Mouse (Mus musculus): Measurements from ENCODE around the gene Lat2. TPM values are rescaled to one million over a fixed set of nuclear protein-coding genes. Genes with fewer than 3 reads are reported as not detected.
A peak's percentile ranks its signal among the peaks of the same experiment; 100 is the strongest.

Lat2 gene
- polyA plus RNA-seq, 1 experiment: 5.9 TPM

DNA sequence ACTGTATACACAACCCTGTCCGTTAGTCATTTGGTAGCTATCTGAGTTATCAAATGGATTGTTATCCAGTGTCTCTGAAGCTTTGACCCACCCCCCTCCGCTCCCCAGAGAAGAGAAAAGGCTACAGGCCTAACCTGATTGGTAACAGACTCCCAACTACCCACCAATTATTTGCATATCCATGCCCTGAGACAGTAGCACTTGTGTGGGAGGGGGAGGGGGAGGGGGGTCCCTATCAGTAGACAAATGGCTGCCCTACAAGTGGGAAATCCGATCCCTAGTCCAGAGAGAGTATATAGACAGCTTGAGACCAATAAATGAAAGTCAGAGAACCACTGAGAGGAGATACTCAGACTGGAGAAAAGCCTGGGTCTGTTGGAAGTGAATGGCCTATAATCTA lies 46.8 kb downstream of the Lat2 start:
- TF ChIP-seq POLR2A (IDR thresholded peaks at IDR 0.05; ENCODE audit: borderline replicate concordance, extremely low read depth, insufficient read depth, insufficient read length, poor library complexity, severe bottlenecking) (no peak), CTCF (IDR thresholded peaks at IDR 0.05; ENCODE audit: borderline replicate concordance, extremely low read depth, insufficient read depth, insufficient read length) (no peak)

DNA sequence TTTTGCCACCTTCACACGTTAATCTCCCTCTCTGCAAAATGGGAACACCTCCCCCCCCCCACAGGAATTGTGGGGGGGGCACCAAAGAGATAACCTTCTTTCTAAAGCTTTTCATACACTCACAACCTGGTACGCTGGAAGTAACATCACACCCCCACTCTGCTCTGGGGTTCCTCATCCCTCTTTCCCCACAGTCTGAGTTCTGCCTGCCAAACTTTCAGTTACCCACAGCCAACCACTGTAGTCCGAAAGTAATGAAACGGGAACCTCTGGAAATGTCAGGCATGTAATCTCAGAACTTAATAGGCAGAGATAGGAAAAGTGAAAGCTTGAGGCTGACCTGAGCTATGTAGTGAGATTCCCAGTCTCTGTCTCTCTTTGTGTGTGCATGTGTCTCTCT lies 47.4 kb downstream of the Lat2 start:
- DNase-seq (ENCODE audit: low read depth): no peak
- TF ChIP-seq CTCF (IDR thresholded peaks at IDR 0.05; ENCODE audit: borderline replicate concordance, extremely low read depth, insufficient read depth, insufficient read length) (no peak), POLR2A (IDR thresholded peaks at IDR 0.05; ENCODE audit: borderline replicate concordance, extremely low read depth, insufficient read depth, insufficient read length, poor library complexity, severe bottlenecking) (no peak)

More for the DNA sequence above, 46.8 kb downstream of the Lat2 start:
- DNase-seq (ENCODE audit: low read depth): no peak

DNA sequence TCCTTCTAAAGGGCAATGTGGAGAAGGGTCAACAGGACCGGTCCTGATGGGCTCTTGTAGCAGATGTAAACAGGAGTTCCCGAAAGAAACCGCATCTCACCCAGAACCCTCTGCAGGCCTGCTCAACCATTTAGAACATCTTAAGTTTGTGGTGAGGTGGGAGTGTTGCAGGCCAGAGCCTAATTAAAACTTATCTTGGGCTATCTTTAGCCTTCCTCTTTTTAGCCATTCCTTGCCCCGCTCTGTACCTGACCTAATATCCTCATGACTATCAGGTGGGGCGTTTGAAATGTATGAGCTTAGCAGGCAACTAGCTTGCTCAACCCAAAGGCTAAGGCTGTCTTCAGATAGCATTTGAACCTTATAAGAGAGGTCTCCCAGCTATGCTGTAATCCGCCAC lies 49.1 kb downstream of the Lat2 start:
- DNase-seq (ENCODE audit: low read depth): no peak
- TF ChIP-seq CTCF (IDR thresholded peaks at IDR 0.05; ENCODE audit: borderline replicate concordance, extremely low read depth, insufficient read depth, insufficient read length) (no peak), POLR2A (IDR thresholded peaks at IDR 0.05; ENCODE audit: borderline replicate concordance, extremely low read depth, insufficient read depth, insufficient read length, poor library complexity, severe bottlenecking) (no peak)

DNA sequence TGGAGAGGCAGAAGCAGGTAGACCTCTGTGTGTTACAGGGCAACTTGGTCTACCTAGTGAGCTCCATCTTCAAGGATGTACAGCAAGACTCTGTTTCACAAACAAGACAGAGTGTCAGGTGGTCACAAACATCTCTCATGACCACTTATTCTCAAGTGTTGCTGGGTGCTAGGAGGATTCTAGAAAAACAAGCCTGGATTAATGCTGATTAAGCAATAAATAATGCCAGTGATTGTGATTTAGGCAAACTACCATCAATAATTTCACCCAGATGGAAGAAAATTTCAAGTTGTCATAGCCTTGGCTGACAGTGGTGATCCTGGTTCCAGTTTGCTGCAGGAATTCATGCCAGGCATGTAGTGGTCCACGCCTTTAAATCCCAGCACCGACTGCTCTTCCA lies 50.6 kb downstream of the Lat2 start:
- DNase-seq (ENCODE audit: low read depth): no peak
- TF ChIP-seq CTCF (IDR thresholded peaks at IDR 0.05; ENCODE audit: borderline replicate concordance, extremely low read depth, insufficient read depth, insufficient read length): no peak

DNA sequence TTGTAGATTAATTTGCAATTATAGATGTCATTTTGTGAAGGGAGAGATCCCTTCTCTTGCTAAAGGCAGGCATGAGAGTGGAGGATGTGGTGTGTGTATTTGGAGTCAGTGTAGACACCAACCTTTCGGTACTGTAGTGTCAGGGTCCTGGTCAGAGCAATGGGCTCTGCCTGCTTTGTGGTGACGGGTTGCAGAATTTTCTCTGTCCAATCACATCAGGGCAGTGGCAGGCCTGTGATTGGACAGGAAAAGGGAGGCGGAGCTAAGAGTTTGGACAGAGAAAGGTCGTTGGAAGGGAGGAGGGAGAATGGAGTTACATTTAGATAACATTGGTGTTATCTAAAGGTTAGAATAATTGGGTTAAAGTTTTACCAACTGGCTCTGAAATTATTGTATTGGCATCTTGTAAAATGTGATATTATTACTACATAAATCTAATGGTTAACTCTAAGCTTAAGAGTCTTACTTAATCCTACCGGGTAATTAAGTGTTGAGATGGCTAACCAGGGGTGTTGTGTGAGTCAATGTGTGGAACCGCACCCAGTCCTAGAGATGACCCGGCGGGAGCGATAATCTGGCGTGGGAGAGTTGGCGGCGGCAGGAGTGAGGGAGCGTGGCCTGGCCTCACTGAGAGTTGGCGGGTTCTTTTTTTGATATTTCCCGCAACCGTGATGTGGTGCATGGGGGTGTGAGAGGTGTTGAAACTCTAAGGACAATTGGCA lies 54.2 kb downstream of the Lat2 start:
- no peak for DNase-seq (ENCODE audit: low read depth)
- TF ChIP-seq POLR2A (IDR thresholded peaks at IDR 0.05; ENCODE audit: borderline replicate concordance, extremely low read depth, insufficient read depth, insufficient read length, poor library complexity, severe bottlenecking) (no peak), CTCF (IDR thresholded peaks at IDR 0.05; ENCODE audit: borderline replicate concordance, extremely low read depth, insufficient read depth, insufficient read length) (no peak)

DNA sequence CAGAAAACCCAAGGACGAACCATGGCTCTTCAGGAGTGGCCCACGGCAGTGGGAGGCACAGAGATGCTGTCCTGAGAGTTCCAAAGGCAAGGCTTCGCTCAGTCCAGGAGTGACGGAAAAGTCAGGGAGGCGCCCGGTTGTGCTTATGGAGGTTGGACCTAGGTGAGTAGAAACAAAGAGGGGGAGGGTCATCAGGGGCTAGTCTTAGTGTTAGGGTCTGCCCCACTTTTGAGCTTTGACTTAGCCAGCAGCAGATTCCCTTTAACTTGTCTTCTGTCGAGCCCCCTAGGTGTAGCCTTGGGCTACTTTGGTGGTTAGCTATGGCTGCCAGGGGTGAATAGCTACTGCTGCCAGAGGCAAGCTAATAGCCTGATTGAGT lies 54.8 kb downstream of the Lat2 start, which contains the start of gene Syna:
Syna (minus strand) TSS at position 101 of the 379 bp plus-strand sequence.
- TF ChIP-seq POLR2A (IDR thresholded peaks at IDR 0.05; ENCODE audit: borderline replicate concordance, extremely low read depth, insufficient read depth, insufficient read length, poor library complexity, severe bottlenecking): no peak
- no peak for TF ChIP-seq CTCF (IDR thresholded peaks at IDR 0.05; ENCODE audit: borderline replicate concordance, extremely low read depth, insufficient read depth, insufficient read length)
- DNase-seq (ENCODE audit: low read depth): no peak

DNA sequence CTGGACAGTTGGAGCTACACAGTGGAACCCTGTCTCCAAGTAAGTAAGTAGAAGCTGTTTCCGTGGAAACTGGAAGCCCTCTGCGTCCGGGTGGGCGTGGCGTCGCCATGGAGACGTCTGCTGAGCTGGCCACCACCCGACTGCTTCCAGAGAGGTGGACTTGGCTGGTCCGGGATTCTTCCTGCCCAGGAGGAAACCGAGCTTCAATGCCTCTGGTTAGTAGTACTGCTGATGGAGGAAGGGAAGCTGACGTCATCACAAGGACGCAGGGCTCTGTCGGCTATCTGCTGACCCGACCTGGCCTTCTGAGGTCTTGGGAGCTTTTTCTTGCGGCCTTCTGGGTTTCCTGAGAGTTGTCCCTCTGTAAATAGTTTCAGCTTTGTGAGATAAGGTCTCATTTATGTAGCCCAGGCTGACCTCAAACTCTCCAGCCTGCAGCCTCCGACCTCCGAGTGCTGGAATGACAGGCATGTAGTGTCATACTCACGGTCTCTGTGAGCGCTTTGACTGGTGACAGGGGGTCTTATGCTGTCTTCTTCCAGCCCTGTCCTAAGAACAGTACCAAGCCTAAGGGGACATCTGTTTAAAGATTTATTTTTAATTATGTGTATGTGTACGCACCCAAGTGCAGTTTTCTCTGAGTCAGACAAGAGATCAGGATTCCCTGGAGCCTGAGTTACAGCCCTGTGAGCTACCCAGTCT lies 59.2 kb downstream of the Lat2 start:
- DNase-seq (ENCODE audit: low read depth): peak; percentile 90
- TF ChIP-seq CTCF (IDR thresholded peaks at IDR 0.05; ENCODE audit: borderline replicate concordance, extremely low read depth, insufficient read depth, insufficient read length): no peak
- TF ChIP-seq POLR2A (IDR thresholded peaks at IDR 0.05; ENCODE audit: borderline replicate concordance, extremely low read depth, insufficient read depth, insufficient read length, poor library complexity, severe bottlenecking): no peak

DNA sequence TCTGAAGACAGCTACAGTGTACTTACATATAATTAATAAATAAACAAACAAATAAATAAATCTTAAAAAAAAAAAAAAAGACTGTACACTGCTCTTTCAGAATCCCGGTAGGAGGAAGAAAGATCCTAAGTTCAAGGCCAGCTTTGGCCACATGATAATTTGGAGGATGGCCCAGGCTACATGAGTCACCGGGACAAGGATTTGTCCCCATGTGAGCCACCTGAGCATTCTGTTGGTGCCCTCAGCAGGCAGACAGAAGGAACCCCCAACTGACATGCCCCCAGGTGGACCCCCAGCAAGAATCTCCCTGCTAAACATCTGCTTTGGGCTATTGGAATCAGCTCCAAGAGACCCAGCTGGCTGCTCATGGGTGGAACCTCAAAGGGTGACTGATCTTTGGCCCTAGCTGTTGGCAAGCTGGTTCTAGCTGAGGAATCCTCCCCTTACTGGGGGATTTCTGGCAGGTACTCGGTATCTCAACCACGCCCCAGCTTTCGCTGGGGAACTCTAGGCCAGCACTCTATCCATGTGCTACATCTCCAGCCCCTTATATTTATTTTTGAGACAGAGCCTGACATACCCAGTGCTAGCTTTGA lies 60.8 kb downstream of the Lat2 start:
- no peak for DNase-seq (ENCODE audit: low read depth)
- TF ChIP-seq POLR2A (IDR thresholded peaks at IDR 0.05; ENCODE audit: borderline replicate concordance, extremely low read depth, insufficient read depth, insufficient read length, poor library complexity, severe bottlenecking) (no peak), CTCF (IDR thresholded peaks at IDR 0.05; ENCODE audit: borderline replicate concordance, extremely low read depth, insufficient read depth, insufficient read length) (no peak)

DNA sequence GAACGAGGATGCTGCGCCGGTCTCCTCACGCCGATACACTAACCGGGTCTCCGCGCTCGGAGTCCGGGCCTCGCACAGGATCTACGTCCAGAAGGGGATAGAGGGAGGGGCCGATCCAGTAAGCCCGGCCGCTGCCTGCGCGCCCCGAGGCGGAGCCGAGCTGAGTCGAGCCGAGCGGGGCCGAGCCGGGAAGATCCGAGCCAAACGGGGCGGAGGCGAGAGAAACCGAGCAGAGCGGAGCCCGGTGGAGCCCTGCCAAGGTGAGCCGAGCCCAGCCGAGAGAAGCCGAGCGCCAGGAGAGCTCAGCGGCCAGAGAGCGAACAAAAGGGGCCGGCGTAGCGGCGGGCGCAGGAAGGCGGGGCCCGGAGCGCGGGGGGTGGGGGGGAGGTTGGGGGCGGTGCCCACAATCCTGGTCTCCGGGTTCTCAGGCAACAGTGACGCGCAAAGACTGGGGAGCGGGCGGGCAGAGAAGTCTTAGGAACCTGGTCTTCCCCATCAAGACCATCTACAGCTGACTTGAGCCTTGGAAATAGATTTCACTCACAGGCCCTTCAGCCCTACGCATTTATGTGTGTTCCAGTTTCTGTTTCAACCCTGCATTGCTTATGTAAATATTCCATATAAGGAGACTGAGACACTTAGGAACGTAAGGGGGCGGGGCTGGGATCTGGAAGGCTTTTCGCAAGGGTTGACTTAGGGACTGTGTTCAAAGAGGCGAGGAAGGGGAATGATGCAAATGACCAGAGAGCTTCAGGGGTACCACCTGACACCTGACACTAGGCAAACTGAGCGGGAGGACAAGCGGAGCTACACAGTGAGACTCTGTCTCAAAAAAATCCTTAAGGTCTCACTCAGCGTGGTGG lies 62.5 kb downstream of the Lat2 start, which contains the start of gene Clip2:
Clip2 (minus strand) TSS at position 325 of the 863 bp plus-strand sequence.
- TF ChIP-seq CTCF (IDR thresholded peaks at IDR 0.05; ENCODE audit: borderline replicate concordance, extremely low read depth, insufficient read depth, insufficient read length): no peak
- peak; percentile 68 for TF ChIP-seq POLR2A (IDR thresholded peaks at IDR 0.05; ENCODE audit: borderline replicate concordance, extremely low read depth, insufficient read depth, insufficient read length, poor library complexity, severe bottlenecking)
- peak; percentile 98 for DNase-seq (ENCODE audit: low read depth)

DNA sequence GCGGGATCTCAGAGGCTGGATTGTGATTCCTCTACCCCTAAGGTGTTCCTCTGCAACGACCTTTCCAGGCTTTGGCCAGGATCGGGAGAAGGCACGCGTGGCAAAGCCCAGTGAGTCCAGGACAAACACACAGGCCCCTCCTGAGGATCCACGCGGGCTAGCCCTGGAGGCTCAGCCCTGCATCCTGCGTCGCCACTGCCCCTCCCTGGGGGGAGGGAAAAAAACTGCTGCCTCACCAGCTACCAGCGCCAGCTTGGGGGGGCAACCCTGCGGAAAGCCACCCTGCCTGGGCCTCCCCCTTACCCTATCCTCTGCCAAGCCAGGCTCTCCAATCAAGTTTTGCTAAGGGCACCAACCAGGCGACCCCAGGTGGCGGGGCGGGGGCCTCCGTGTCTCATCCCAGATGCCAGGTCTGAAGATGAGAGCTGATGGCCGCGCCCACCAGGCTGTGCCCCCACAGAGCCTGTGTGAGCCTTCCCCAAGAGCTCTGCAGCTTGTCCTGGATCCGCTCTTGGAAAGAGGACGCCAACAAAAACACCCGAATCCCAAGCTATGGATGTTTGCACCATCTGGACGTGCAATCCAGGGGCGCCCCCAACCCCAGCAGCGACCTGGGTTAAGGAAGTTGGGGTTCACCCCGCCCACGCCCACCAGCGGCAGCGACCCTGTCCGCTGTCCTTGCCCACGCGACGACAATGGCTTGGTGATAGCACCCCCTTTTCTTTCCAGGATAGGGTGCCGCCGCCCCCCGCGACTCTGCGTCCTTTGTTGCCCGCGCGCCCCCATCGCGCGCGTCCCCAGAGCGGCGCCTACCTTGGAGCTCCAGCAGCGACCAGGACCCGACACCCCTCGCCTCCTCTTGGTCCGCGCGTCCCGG lies 63.4 kb downstream of the Lat2 start:
- peak; percentile 81 for DNase-seq (ENCODE audit: low read depth)
- no peak for TF ChIP-seq POLR2A (IDR thresholded peaks at IDR 0.05; ENCODE audit: borderline replicate concordance, extremely low read depth, insufficient read depth, insufficient read length, poor library complexity, severe bottlenecking)
- no peak for TF ChIP-seq CTCF (IDR thresholded peaks at IDR 0.05; ENCODE audit: borderline replicate concordance, extremely low read depth, insufficient read depth, insufficient read length)

Data from brain, embryonic 14.5 days (tissue).